Mouse (Mus musculus) thymus, adult 2 months (tissue): Measurements from ENCODE around the gene Cyth1.

Experiments used
- CTCF ChIP-seq: fragments of 200-500 bp; IDR thresholded peaks from 2 replicates; pipeline ENCODE4 v1.5.1; 2012; ENCODE audit warnings: mild to moderate bottlenecking, control low read depth, low read length, moderate library complexity, borderline replicate concordance; ENCODE audit not compliant: control insufficient read depth, poor library complexity, insufficient read depth; ENCODE audit errors: extremely low read depth
- POLR2A ChIP-seq: fragments of 200-500 bp; IDR thresholded peaks from 2 replicates; pipeline ENCODE4 v1.6.1; 2012; ENCODE audit warnings: mild to moderate bottlenecking, low read length, control low read depth, moderate library complexity; ENCODE audit not compliant: control insufficient read depth, poor library complexity, insufficient read depth; ENCODE audit errors: extremely low read depth

DNA sequence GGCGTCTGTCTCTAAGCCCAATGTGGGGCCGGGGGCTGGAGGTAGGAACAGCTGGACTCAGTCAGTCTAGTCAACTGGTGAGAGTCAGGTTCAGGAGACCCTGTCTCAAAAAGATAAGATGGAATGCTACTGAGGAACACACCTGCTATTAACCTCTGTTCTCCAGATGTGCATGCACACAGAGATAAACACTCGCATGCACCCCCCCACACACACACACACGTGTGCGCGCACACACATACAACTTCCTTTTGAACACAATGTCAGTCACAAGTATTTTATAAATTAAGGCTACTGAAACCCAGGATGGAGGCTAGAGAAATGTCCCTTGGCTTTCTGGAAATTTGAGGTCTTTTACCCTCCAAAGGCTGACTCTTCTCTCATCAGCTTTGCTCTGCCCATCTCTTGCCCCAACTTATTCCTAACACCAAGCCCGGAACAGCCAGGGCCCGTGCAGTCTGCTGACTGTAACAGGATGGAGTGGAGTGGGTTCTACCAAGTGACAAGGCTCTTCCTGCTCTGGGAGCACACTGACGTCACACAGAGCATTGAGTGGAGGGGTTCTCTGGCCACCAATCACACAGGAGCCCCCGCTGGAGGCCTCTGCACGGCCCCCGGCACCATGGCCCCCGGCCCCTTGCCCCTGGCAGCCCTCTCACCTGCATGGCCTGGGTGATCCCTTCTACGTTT, 134.7 kb downstream of the Cyth1 start:
- TF ChIP-seq POLR2A (no peak), CTCF (no peak)
